Mouse (Mus musculus) kidney, adult 2 months (tissue): ENCODE data around the gene Hcn4.

Source experiments
- CTCF ChIP-seq: fragments of 200-500 bp; conservative IDR thresholded peaks from 2 replicates; pipeline ENCODE4 v1.5.1; 2011; ENCODE audit warnings: low read depth, mild to moderate bottlenecking, control low read depth, low read length, moderate library complexity, mixed read lengths; ENCODE audit not compliant: insufficient read depth, insufficient read length
- POLR2A ChIP-seq: fragments of 200-500 bp; IDR thresholded peaks from one replicate; pipeline ENCODE4 v1.6.1; 2011; ENCODE audit warnings: low read depth, low read length, control low read depth

DNA sequence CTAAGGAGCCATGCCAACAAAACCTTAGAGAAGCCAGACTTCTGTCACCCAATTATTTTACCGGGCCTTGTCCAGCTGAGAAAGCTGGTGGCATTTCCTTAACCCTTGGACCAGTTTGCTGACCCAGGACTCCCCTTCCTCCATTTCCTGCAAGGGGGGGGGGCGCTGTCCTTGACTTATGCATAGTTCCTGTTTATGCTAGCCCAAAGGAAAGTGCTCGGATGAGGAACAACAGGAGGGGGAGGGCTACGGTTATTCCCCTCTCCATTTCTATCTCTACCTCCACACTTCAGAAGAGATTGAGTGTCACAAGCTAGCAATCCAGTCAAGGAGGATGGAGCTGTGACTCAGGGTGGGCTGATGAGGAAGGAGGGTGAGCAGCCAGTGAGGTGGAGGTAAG is 20.9 kb upstream of the Hcn4 start:
- TF ChIP-seq POLR2A = no peak
- TF ChIP-seq CTCF = no peak
